Mouse (Mus musculus) heart, postnatal 0 days (tissue): ENCODE data around the gene Traf3. TPM values are rescaled to one million over a fixed set of nuclear protein-coding genes. Genes with fewer than 3 reads are reported as not detected.

Source experiments
- ATAC-seq: fragments of 200-750 bp; cut with Nextera tagmentation; 2 replicates; pipeline ENCODE4 v1.8.0; 2017; ENCODE audit warnings: low read depth, moderate number of reproducible peaks, moderate library complexity; ENCODE audit not compliant: insufficient read depth
- DNase-seq: peaks from one replicate; pipeline ENCODE4 v3.0.0-alpha.2; 2016; ENCODE audit warnings: low spot score
- H3K27ac ChIP-seq: fragments of 300-500 bp; sonication (generic); 2 replicates; pipeline ENCODE4 v1.5.1; 2014; ENCODE audit warnings: low read depth, mild to moderate bottlenecking
- H3K27me3 ChIP-seq: fragments of 300-500 bp; sonication (generic); 2 replicates; pipeline ENCODE4 v1.6.1; 2014; ENCODE audit warnings: low read length, mixed read lengths; ENCODE audit not compliant: control insufficient read depth, insufficient read depth
- H3K36me3 ChIP-seq: fragments of 300-500 bp; sonication (generic); replicated peaks from 2 replicates; pipeline ENCODE4 v1.6.1; 2014; ENCODE audit warnings: low read length, mixed read lengths; ENCODE audit not compliant: control insufficient read depth, insufficient read depth
- H3K4me1 ChIP-seq: fragments of 300-500 bp; sonication (generic); 2 replicates; pipeline ENCODE4 v1.6.1; 2014; ENCODE audit warnings: antibody characterized with exemption; ENCODE audit not compliant: control insufficient read depth, insufficient read depth
- H3K4me2 ChIP-seq: fragments of 300-500 bp; sonication (generic); 2 replicates; pipeline ENCODE4 v1.6.1; 2014; ENCODE audit warnings: low read depth, mild to moderate bottlenecking, low read length, moderate library complexity
- H3K4me3 ChIP-seq: fragments of 300-500 bp; sonication (generic); 2 replicates; pipeline ENCODE4 v1.5.1; 2014; ENCODE audit warnings: low read depth, low read length
- H3K9ac ChIP-seq: fragments of 300-500 bp; sonication (generic); replicated peaks from 2 replicates; pipeline ENCODE4 v1.6.1; 2014; ENCODE audit warnings: low read depth, low read length, mixed read lengths
- H3K9me3 ChIP-seq: fragments of 300-500 bp; sonication (generic); replicated peaks from 2 replicates; pipeline ENCODE4 v1.6.1; 2016; ENCODE audit warnings: low read length; ENCODE audit not compliant: control insufficient read depth
- CTCF ChIP-seq: IDR thresholded peaks from 2 replicates; pipeline ENCODE4 v1.5.1; 2016; ENCODE audit warnings: antibody characterized with exemption, control low read depth, low read depth
- EP300 ChIP-seq: IDR thresholded peaks from 2 replicates; pipeline ENCODE4 v1.6.1; 2016; ENCODE audit warnings: antibody characterized with exemption, low read depth
- WGBS: fragments of 180-500 bp; shearing (Covaris S2); extraction: QIAGEN DNeasy Blood & Tissue Kit; methylation state at CpG from one replicate; pipeline ENCODE4 v1.1.7; 2014; 5-methylcytosine and 5-hydroxymethylcytosine counted together
- polyA plus RNA-seq: library from polyadenylated mRNA; unstranded; fragments of >200 nt; fragmentation: Nextera tagmentation; extraction: Ambion mirVana; gene quantifications from 2 replicates; pipeline ENCODE4 v1.2.1, GENCODE M21; 2015
- total RNA-seq: library from RNA; depleted of rRNA; stranded (reverse); fragments of >200 nt; gene quantifications from 2 replicates; pipeline ENCODE4 v1.2.3, GENCODE M21; 2014; ENCODE audit warnings: low replicate concordance

The Traf3 gene
- total and polyA plus RNA-seq, 2 experiments from 2014 or later, result 3.2 to 7.2 TPM

- 18% methylated on average over 8 of the region's 8 CpGs for WGBS
- Histone ChIP-seq H3K27me3 (peaks cover 78% of the 10 kb centered on the region), H3K4me3 (peak overlapping the region; percentile 8; the same call in 1 of the 2 replicates)
Measured at GRCm38 (mm10) chr12:111271966-111272365, 105.8 kb downstream of the Traf3 start.

GRCm38 (mm10) chr12:111272420-111272819 is 106.2 kb downstream of the Traf3 start:
- H3K9ac ChIP-seq, result no peak overlapping the region
- no peak overlapping the region for H3K4me2 ChIP-seq
- H3K27me3 ChIP-seq, result peaks cover 80% of the 10 kb centered on the region
- TF ChIP-seq EP300, result no peak
- TF ChIP-seq CTCF, result peak; percentile 82
- H3K36me3 ChIP-seq, result no peaks in the 10 kb centered on the region
- DNase-seq (peak; percentile 52), ATAC-seq (0 out of 2 replicates have a peak, but pooled peaks have one; percentile 18)
- H3K4me3 ChIP-seq, result no peak overlapping the region
- no peak overlapping the region for H3K27ac ChIP-seq
- H3K4me1 ChIP-seq, result peaks cover 16% of the 10 kb centered on the region
- 21% methylated on average over 12 of the region's 12 CpGs for WGBS
- no peaks in the 10 kb centered on the region for H3K9me3 ChIP-seq

More at GRCm38 (mm10) chr12:111271966-111272365, 105.8 kb downstream of the Traf3 start:
- Histone ChIP-seq H3K36me3 (no peaks in the 10 kb centered on the region), H3K9ac (no peak overlapping the region), H3K27ac (no peak overlapping the region), H3K4me1 (peaks cover 16% of the 10 kb centered on the region), H3K9me3 (no peaks in the 10 kb centered on the region), H3K4me2 (no peak overlapping the region)
- TF ChIP-seq CTCF, result no peak
- TF ChIP-seq EP300, result no peak
- DNase-seq (no peak), ATAC-seq (no peak)

- peak overlapping the region; percentile 42 for H3K4me3 ChIP-seq
- DNase-seq, result no peak
- H3K36me3 ChIP-seq, result no peaks in the 10 kb centered on the region
- H3K9me3 ChIP-seq, result no peaks in the 10 kb centered on the region; the same call in 1 of the 2 replicates
- no peak for ATAC-seq
- 0 out of 2 replicates have a peak overlapping the region, but pooled peaks have one; percentile 20 for H3K9ac ChIP-seq
- peak overlapping the region; percentile 63 for H3K4me2 ChIP-seq
- TF ChIP-seq CTCF (no peak), EP300 (no peak)
- peaks cover 16% of the 10 kb centered on the region for H3K4me1 ChIP-seq
- no peak overlapping the region for H3K27ac ChIP-seq
- H3K27me3 ChIP-seq, result peaks cover 80% of the 10 kb centered on the region
- WGBS, result 6% methylated on average over 28 of the region's 28 CpGs
Measured at GRCm38 (mm10) chr12:111274006-111274405, 107.8 kb downstream of the Traf3 start.

- no peaks in the 10 kb centered on the region; the same call in 1 of the 2 replicates for H3K9me3 ChIP-seq
- 4% methylated on average over 75 of the region's 80 CpGs for WGBS
- ATAC-seq, result 0 out of 2 replicates have a peak, but pooled peaks have one; percentile 1
- peak overlapping the region; percentile 42 for H3K4me3 ChIP-seq
- TF ChIP-seq EP300 (no peak), CTCF (no peak)
- no peak for DNase-seq
- H3K36me3 ChIP-seq, result no peaks in the 10 kb centered on the region
- no peak overlapping the region for H3K27ac ChIP-seq
- H3K4me1 ChIP-seq, result peaks cover 16% of the 10 kb centered on the region
- 0 out of 2 replicates have a peak overlapping the region, but pooled peaks have one; percentile 20 for H3K9ac ChIP-seq
- peaks cover 76% of the 10 kb centered on the region for H3K27me3 ChIP-seq
- H3K4me2 ChIP-seq, result peak overlapping the region; percentile 63
Measured at GRCm38 (mm10) chr12:111274447-111275149, 108.4 kb downstream of the Traf3 start.

GRCm38 (mm10) chr12:111275150-111275841 is 109.1 kb downstream of the Traf3 start:
- DNase-seq (no peak), ATAC-seq (peak; percentile 15; the same call in 1 of the 2 replicates)
- Histone ChIP-seq H3K9me3 (no peaks in the 10 kb centered on the region; the same call in 1 of the 2 replicates), H3K36me3 (no peaks in the 10 kb centered on the region), H3K4me3 (peak overlapping the region; percentile 42), H3K9ac (0 out of 2 replicates have a peak overlapping the region, but pooled peaks have one; percentile 20), H3K27ac (no peak overlapping the region), H3K27me3 (peaks cover 69% of the 10 kb centered on the region), H3K4me1 (peaks cover 16% of the 10 kb centered on the region), H3K4me2 (peak overlapping the region; percentile 63)
- TF ChIP-seq CTCF, result no peak
- no peak for TF ChIP-seq EP300
- under 1% methylated on average over 48 of the region's 58 CpGs for WGBS
